Comparison of ENCODE assay signal across 9 mouse cellular contexts in genomic region chr15:27919540-27919939, GRCm38 (mm10).
DNase-seq lines count a peak whose midpoint lies in the region; ATAC-seq lines count a peak whose summit lies in the region.
"Had no signal": no experiment of that assay in that cellular context is flagged by ENCODE, and none has a peak within 500 bp of the region (broad histone marks: within the 10 kb centered on the region; RNA-seq: fewer than 3 reads in every experiment).

No protein-coding gene starts in this region.

- H3K4me2 ChIP-seq in limb, embryonic 11.5 days (ENCODE audit: low read depth, severe bottlenecking): no peak overlapping the region

- H3K4me1 ChIP-seq in hindbrain, embryonic 10.5 days (replicated peaks): peaks cover 47% of the 10 kb centered on the region
- H3K4me1 ChIP-seq in limb, embryonic 11.5 days (ENCODE audit: control insufficient read depth, insufficient read depth, low read length): peaks cover 18% of the 10 kb centered on the region

- no peaks in the 10 kb centered on the region for H3K27me3 ChIP-seq in hindbrain, embryonic 10.5 days (ENCODE audit: insufficient read depth, poor library complexity, severe bottlenecking)
- no peaks in the 10 kb centered on the region for H3K27me3 ChIP-seq in limb, embryonic 11.5 days (ENCODE audit: control insufficient read depth, insufficient read depth, low read length)

- no peak overlapping the region for H3K27ac ChIP-seq in hindbrain, embryonic 10.5 days
- H3K27ac ChIP-seq in limb, embryonic 11.5 days (replicated peaks; ENCODE audit: low read depth, low read length): no peak overlapping the region
- H3K27ac ChIP-seq: macrophage had no signal

- no peak overlapping the region for H3K4me3 ChIP-seq in hindbrain, embryonic 10.5 days
- no peak overlapping the region for H3K4me3 ChIP-seq in limb, embryonic 11.5 days (ENCODE audit: low read depth, low read length)

- no peaks in the 10 kb centered on the region for H3K9me3 ChIP-seq in hindbrain, embryonic 10.5 days
- H3K9me3 ChIP-seq in limb, embryonic 11.5 days (ENCODE audit: control insufficient read depth, low read length): no peaks in the 10 kb centered on the region

- intact Hi-C loops in left cerebral cortex, postnatal 14 days (cut with DNase I): loop anchor here (1.0 to 2.0 kb wide), 2 partner anchors 105 to 263 kb away; partner anchors contain the start of gene Trio

- H3K9ac ChIP-seq in limb, embryonic 11.5 days (ENCODE audit: low read length): no peak overlapping the region

- WGBS in hindbrain, embryonic 10.5 days: 20% methylated on average over 5 of the region's 5 CpGs
- WGBS in limb, embryonic 11.5 days: 23% methylated on average over 5 of the region's 5 CpGs

- H3K36me3 ChIP-seq in hindbrain, embryonic 10.5 days: peaks cover 20% of the 10 kb centered on the region
- no peaks in the 10 kb centered on the region for H3K36me3 ChIP-seq in limb, embryonic 11.5 days (ENCODE audit: control insufficient read depth, insufficient read depth, low read length)

- 0 out of 2 replicates have a peak, but pooled peaks have one; percentile 63 for ATAC-seq in limb, embryonic 11.5 days (ENCODE audit: insufficient number of reproducible peaks, low FRiP score, low TSS enrichment, low read depth)

- peak; percentile 54 to 62 for DNase-seq in left cerebral cortex, postnatal 14 days (ENCODE audit: low spot score in 2 of 2)
- no peak for DNase-seq in left cerebral cortex, adult 11 months (ENCODE audit: low spot score)
- DNase-seq in ZHBTc4 (ENCODE audit: low read depth, low spot score): peak; percentile 65
- peak; percentile 54 for DNase-seq in embryo, embryonic 11.5 days (ENCODE audit: low read depth, low spot score)
- DNase-seq in hindbrain, embryonic 10.5 days (ENCODE audit: low spot score): peak; percentile 52
- peak; percentile 76 for DNase-seq in limb, embryonic 11.5 days (ENCODE audit: low spot score)
- peak; percentile 84 for DNase-seq in naive thymus-derived CD4-positive, alpha-beta T cell, adult 2 months (ENCODE audit: low read depth)
- DNase-seq in thymus, postnatal 4 days: peak; percentile 62
